Mouse (Mus musculus): ENCODE data around the gene 4930562C15Rik. TPM values are rescaled to one million over a fixed set of nuclear protein-coding genes. Genes with fewer than 3 reads are reported as not detected.

The 4930562C15Rik gene
- polyA plus RNA-seq, 1 experiment from 2014 or later = 0.26 TPM

GRCm38 (mm10) chr16:4912074-4912648 lies 76.9 kb downstream of the 4930562C15Rik start:
- no peaks in the 10 kb centered on the region for H3K27me3 ChIP-seq
- ATAC-seq (ENCODE audit: low FRiP score, low read depth) = no peak
- peaks cover 60% of the 10 kb centered on the region for H3K36me3 ChIP-seq
- H3K4me2 ChIP-seq = no peak overlapping the region
- H3K9ac ChIP-seq = no peak overlapping the region
- 81% methylated on average over 10 of the region's 10 CpGs for WGBS
- H3K4me1 ChIP-seq (replicated peaks) = no peaks in the 10 kb centered on the region
- H3K27ac ChIP-seq (replicated peaks) = no peak overlapping the region
- no peaks in the 10 kb centered on the region for H3K9me3 ChIP-seq
- H3K4me3 ChIP-seq = no peak overlapping the region

- ATAC-seq (ENCODE audit: low FRiP score, low read depth) = peak; percentile 43; the same call in 1 of the 2 replicates
- H3K27ac ChIP-seq (replicated peaks) = peak overlapping the region; percentile 36; the same call in 1 of the 2 replicates
- 79% methylated on average over 11 of the region's 11 CpGs for WGBS
Observed at GRCm38 (mm10) chr16:4912907-4913782, 77.9 kb downstream of the 4930562C15Rik start.

GRCm38 (mm10) chr16:4913783-4914735 lies 78.8 kb downstream of the 4930562C15Rik start:
- 0 out of 2 replicates have a peak overlapping the region, but pooled peaks have one; percentile 36 for H3K27ac ChIP-seq (replicated peaks)

More at GRCm38 (mm10) chr16:4912907-4913782, 77.9 kb downstream of the 4930562C15Rik start:
- no peaks in the 10 kb centered on the region for H3K4me1 ChIP-seq (replicated peaks)
- H3K4me3 ChIP-seq = no peak overlapping the region
- H3K9ac ChIP-seq = no peak overlapping the region
- no peak overlapping the region for H3K4me2 ChIP-seq
- H3K36me3 ChIP-seq = peaks cover 64% of the 10 kb centered on the region
- no peaks in the 10 kb centered on the region for H3K27me3 ChIP-seq
- H3K9me3 ChIP-seq = no peaks in the 10 kb centered on the region

GRCm38 (mm10) chr16:4915931-4916330 lies 80.7 kb downstream of the 4930562C15Rik start:
- Histone ChIP-seq H3K36me3 (peaks cover 63% of the 10 kb centered on the region), H3K9ac (no peak overlapping the region), H3K4me1 (replicated peaks) (no peaks in the 10 kb centered on the region), H3K9me3 (no peaks in the 10 kb centered on the region), H3K4me2 (no peak overlapping the region), H3K27me3 (no peaks in the 10 kb centered on the region), H3K4me3 (no peak overlapping the region), H3K27ac (replicated peaks) (no peak overlapping the region)
- ATAC-seq (ENCODE audit: low FRiP score, low read depth) = no peak
- WGBS = 92% methylated on average over 3 of the region's 3 CpGs

More at GRCm38 (mm10) chr16:4913783-4914735, 78.8 kb downstream of the 4930562C15Rik start:
- WGBS = 36% methylated on average over 12 of the region's 12 CpGs
- Histone ChIP-seq H3K9me3 (no peaks in the 10 kb centered on the region), H3K27me3 (no peaks in the 10 kb centered on the region), H3K4me1 (replicated peaks) (no peaks in the 10 kb centered on the region), H3K36me3 (peaks cover 69% of the 10 kb centered on the region), H3K9ac (no peak overlapping the region), H3K4me3 (no peak overlapping the region), H3K4me2 (no peak overlapping the region)
- peak; percentile 66; the same call in 1 of the 2 replicates for ATAC-seq (ENCODE audit: low FRiP score, low read depth)

- H3K36me3 ChIP-seq = peaks cover 56% of the 10 kb centered on the region
- no peaks in the 10 kb centered on the region for H3K4me1 ChIP-seq (replicated peaks)
- H3K27me3 ChIP-seq = no peaks in the 10 kb centered on the region
- no peak for ATAC-seq (ENCODE audit: low FRiP score, low read depth)
- no peaks in the 10 kb centered on the region for H3K9me3 ChIP-seq
- H3K9ac ChIP-seq = no peak overlapping the region
- H3K27ac ChIP-seq (replicated peaks) = no peak overlapping the region
- no peak overlapping the region for H3K4me2 ChIP-seq
- WGBS = 83% methylated on average over 2 of the region's 2 CpGs
- no peak overlapping the region for H3K4me3 ChIP-seq
Observed at GRCm38 (mm10) chr16:4916608-4917007, 81.4 kb downstream of the 4930562C15Rik start.

Other genes with a start within 250 kb of the 4930562C15Rik start
- 17.0 and 19.7 TPM in 2 replicates for gene Glis2, start 240.7 kb upstream of the 4930562C15Rik start, polyA plus RNA-seq (2015; fragmentation: Nextera tagmentation; extraction: Ambion mirVana)
- gene Pam16, start 210.4 kb upstream of the 4930562C15Rik start, polyA plus RNA-seq (2015; fragmentation: Nextera tagmentation; extraction: Ambion mirVana) = 161 and 170 TPM in 2 replicates
- 5.9 and 6.4 TPM in 2 replicates for gene Vasn, start 195.5 kb upstream of the 4930562C15Rik start, polyA plus RNA-seq (2015; fragmentation: Nextera tagmentation; extraction: Ambion mirVana)
- gene Dnaja3, start 195.4 kb upstream of the 4930562C15Rik start, polyA plus RNA-seq (2015; fragmentation: Nextera tagmentation; extraction: Ambion mirVana) = 63.7 and 63.9 TPM in 2 replicates
- 32.8 and 37.2 TPM in 2 replicates for gene Coro7, start 155.6 kb upstream of the 4930562C15Rik start, polyA plus RNA-seq (2015; fragmentation: Nextera tagmentation; extraction: Ambion mirVana)
- 64.5 and 68.4 TPM in 2 replicates for gene Nmral1, start 116.1 kb upstream of the 4930562C15Rik start, polyA plus RNA-seq (2015; fragmentation: Nextera tagmentation; extraction: Ambion mirVana)
- 108 and 109 TPM in 2 replicates for gene Hmox2, start 109.1 kb upstream of the 4930562C15Rik start, polyA plus RNA-seq (2015; fragmentation: Nextera tagmentation; extraction: Ambion mirVana)
- 125 and 134 TPM in 2 replicates for gene Cdip1, start 45.1 kb upstream of the 4930562C15Rik start, polyA plus RNA-seq (2015; fragmentation: Nextera tagmentation; extraction: Ambion mirVana)
- 51.1 and 69.2 TPM in 2 replicates for gene Ubald1, start 44.9 kb downstream of the 4930562C15Rik start, polyA plus RNA-seq (2015; fragmentation: Nextera tagmentation; extraction: Ambion mirVana)
- 118 and 126 TPM in 2 replicates for gene Mgrn1, start 50.8 kb downstream of the 4930562C15Rik start, polyA plus RNA-seq (2015; fragmentation: Nextera tagmentation; extraction: Ambion mirVana)
- gene Nudt16l1, start 103.3 kb downstream of the 4930562C15Rik start, polyA plus RNA-seq (2015; fragmentation: Nextera tagmentation; extraction: Ambion mirVana) = 128 and 130 TPM in 2 replicates
- gene Anks3, start 128.8 kb downstream of the 4930562C15Rik start, polyA plus RNA-seq (2015; fragmentation: Nextera tagmentation; extraction: Ambion mirVana) = 71.4 and 71.9 TPM in 2 replicates
- gene Sept12, start 162.4 kb downstream of the 4930562C15Rik start, polyA plus RNA-seq (2015; fragmentation: Nextera tagmentation; extraction: Ambion mirVana) = not detected in 2 replicates
- 2.7 and 4.3 TPM in 2 replicates for gene Smim22, start 171.9 kb downstream of the 4930562C15Rik start, polyA plus RNA-seq (2015; fragmentation: Nextera tagmentation; extraction: Ambion mirVana)
- gene Rogdi, start 178.1 kb downstream of the 4930562C15Rik start, polyA plus RNA-seq (2015; fragmentation: Nextera tagmentation; extraction: Ambion mirVana) = 140 and 164 TPM in 2 replicates
- gene Glyr1, start 214.4 kb downstream of the 4930562C15Rik start, polyA plus RNA-seq (2015; fragmentation: Nextera tagmentation; extraction: Ambion mirVana) = 176 and 180 TPM in 2 replicates
- gene Ubn1, start 214.6 kb downstream of the 4930562C15Rik start, polyA plus RNA-seq (2015; fragmentation: Nextera tagmentation; extraction: Ambion mirVana) = 13.0 and 13.9 TPM in 2 replicates

All from hindbrain, embryonic 15.5 days (tissue).